Mouse (Mus musculus) ZHBTc4 (cell line): ENCODE data around the gene Wfdc15a.
"Not testable (repeated sequence)": the region's sequence is repeated elsewhere in the genome, so short reads cannot be mapped to it uniquely, and the experiment has no call there.

Source experiments
- DNase-seq: peaks from one replicate; pipeline ENCODE4 v3.0.0-alpha.2; 2011; ENCODE audit warnings: low read depth, low spot score

The Wfdc15a gene

GRCm38 (mm10) chr2:164199626-164200327, at the start of gene Wfdc15a:
Gene Wfdc15a, minus strand, starts transcription at chr2:164200130.
- DNase-seq, result peak; percentile 6

- DNase-seq, result no peak
Measured at GRCm38 (mm10) chr2:164238366-164238765, 38.4 kb upstream of the Wfdc15a start, which contains the start of gene Svs2. Gene Svs2, minus strand, starts transcription at chr2:164238466.

- DNase-seq, result peak; percentile 61
Measured at GRCm38 (mm10) chr2:164232671-164233070, 32.7 kb upstream of the Wfdc15a start.

GRCm38 (mm10) chr2:164228361-164229070, 28.6 kb upstream of the Wfdc15a start:
- DNase-seq, result no peak

- DNase-seq, result no peak
Measured at GRCm38 (mm10) chr2:164221522-164221921, 21.6 kb upstream of the Wfdc15a start, which contains the start of gene Wfdc15b. Gene Wfdc15b, minus strand, starts transcription at chr2:164221660.

GRCm38 (mm10) chr2:164219295-164219694, 19.4 kb upstream of the Wfdc15a start:
- no peak for DNase-seq

- DNase-seq, result no peak
Measured at GRCm38 (mm10) chr2:164212711-164213110, 12.8 kb upstream of the Wfdc15a start.

- no peak for DNase-seq
Measured at GRCm38 (mm10) chr2:164210892-164211291, 11.0 kb upstream of the Wfdc15a start.

- no peak for DNase-seq
Measured at GRCm38 (mm10) chr2:164206676-164207075, 6.7 kb upstream of the Wfdc15a start.

- DNase-seq, result not testable (repeated sequence)
Measured at GRCm38 (mm10) chr2:164206011-164206410, 6.1 kb upstream of the Wfdc15a start.

- DNase-seq, result no peak
Measured at GRCm38 (mm10) chr2:164196700-164196990, 3.3 kb downstream of the Wfdc15a start.

- no peak for DNase-seq
Measured at GRCm38 (mm10) chr2:164195971-164196699, 3.8 kb downstream of the Wfdc15a start.

GRCm38 (mm10) chr2:164194959-164195630, 4.8 kb downstream of the Wfdc15a start:
- DNase-seq, result no peak

GRCm38 (mm10) chr2:164192279-164192678, 7.7 kb downstream of the Wfdc15a start:
- no peak for DNase-seq

- no peak for DNase-seq
Measured at GRCm38 (mm10) chr2:164190576-164190975, 9.4 kb downstream of the Wfdc15a start, which contains the start of gene Wfdc12. Gene Wfdc12, minus strand, starts transcription at chr2:164190608.

- peak; percentile 33 for DNase-seq
Measured at GRCm38 (mm10) chr2:164188722-164189121, 11.2 kb downstream of the Wfdc15a start.

- peak; percentile 59 for DNase-seq
Measured at GRCm38 (mm10) chr2:164184145-164184719, 15.7 kb downstream of the Wfdc15a start.

- DNase-seq, result no peak
Measured at GRCm38 (mm10) chr2:164183340-164183739, 16.6 kb downstream of the Wfdc15a start.

- no peak for DNase-seq
Measured at GRCm38 (mm10) chr2:164182692-164183255, 17.2 kb downstream of the Wfdc15a start, which contains the start of gene Wfdc5. Gene Wfdc5, minus strand, starts transcription at chr2:164182742.

- no peak for DNase-seq
Measured at GRCm38 (mm10) chr2:164180770-164181169, 19.2 kb downstream of the Wfdc15a start.

GRCm38 (mm10) chr2:164180124-164180523, 19.8 kb downstream of the Wfdc15a start:
- peak; percentile 54 for DNase-seq
